Mouse (Mus musculus): ENCODE results near the gene Arid5b.

Gene Arid5b

GRCm38 (mm10) chr10:68193561-68193960 is 85.0 kb downstream of the Arid5b start:
- DNase-seq (ENCODE audit: low spot score in 2 of 2) = no peak

GRCm38 (mm10) chr10:68192824-68193255 is 85.7 kb downstream of the Arid5b start:
- DNase-seq (ENCODE audit: low spot score in 2 of 2) = peak; percentile 51 to 59

DNA sequence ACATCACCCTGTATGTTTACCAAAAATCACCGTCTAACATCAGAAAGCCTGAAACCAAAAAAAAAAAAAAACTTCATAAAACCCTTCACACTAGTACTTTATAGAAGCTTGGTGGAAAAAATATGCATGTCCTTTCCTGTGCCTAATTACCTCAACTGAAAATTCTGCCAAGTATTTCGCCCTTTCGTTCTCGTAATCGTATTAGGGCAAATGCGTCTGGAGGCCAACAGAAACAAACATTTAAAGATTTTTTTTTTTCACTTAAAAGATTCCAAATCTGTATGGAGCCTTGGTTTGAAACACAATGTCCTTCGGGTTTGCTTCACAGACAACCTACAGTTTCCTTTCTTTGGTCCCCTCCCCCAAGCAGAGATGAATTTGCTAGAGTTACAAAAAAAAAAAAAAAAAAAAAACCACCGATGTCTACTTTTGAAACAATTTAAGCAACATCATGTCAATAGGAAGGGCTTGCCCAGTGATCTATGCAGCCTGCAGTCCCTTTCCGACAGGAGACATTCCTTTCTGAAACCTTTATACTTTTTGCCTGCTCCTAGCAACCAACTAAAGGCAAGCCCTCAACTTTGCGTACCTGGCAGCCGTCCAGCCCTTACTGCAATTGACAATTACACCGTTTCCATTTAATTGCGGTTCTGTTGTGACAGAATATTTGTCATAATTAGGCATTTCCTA is 86.7 kb downstream of the Arid5b start:
- DNase-seq (ENCODE audit: low spot score in 2 of 2) = peak in 1 of 2 experiments; percentile 53

- no peak for DNase-seq (ENCODE audit: low spot score in 2 of 2)
Measured at GRCm38 (mm10) chr10:68191146-68191545, 87.4 kb downstream of the Arid5b start.

- DNase-seq (ENCODE audit: low spot score in 2 of 2) = no peak
Measured at GRCm38 (mm10) chr10:68189847-68190246, 88.7 kb downstream of the Arid5b start.

GRCm38 (mm10) chr10:68183096-68183495 is 95.4 kb downstream of the Arid5b start:
- DNase-seq (ENCODE audit: low spot score in 2 of 2) = no peak

- no peak for DNase-seq (ENCODE audit: low spot score in 2 of 2)
Measured at GRCm38 (mm10) chr10:68182266-68182665, 96.3 kb downstream of the Arid5b start.

GRCm38 (mm10) chr10:68181156-68181555 is 97.4 kb downstream of the Arid5b start:
- no peak for DNase-seq (ENCODE audit: low spot score in 2 of 2)

GRCm38 (mm10) chr10:68180721-68181120 is 97.8 kb downstream of the Arid5b start:
- no peak for DNase-seq (ENCODE audit: low spot score in 2 of 2)

DNA sequence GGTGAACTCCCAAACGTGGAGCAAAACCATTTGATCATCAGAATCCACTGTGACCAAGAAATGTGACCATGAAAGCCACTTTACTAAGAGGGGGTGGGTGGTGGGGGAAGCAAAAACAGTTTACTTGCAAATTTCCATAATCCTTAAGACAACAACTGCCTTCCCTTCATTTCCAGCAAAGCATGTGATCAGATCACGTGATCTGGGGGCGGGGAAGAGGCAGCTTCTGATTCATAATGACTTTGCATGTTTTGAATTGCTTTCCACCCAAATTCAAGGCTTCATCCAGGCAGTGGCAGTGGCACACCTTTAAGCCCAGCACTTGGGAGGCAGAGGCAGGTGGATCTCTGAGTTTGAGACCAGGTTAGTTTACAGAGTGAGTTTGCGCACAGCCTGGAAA is 98.4 kb downstream of the Arid5b start:
- DNase-seq (ENCODE audit: low spot score in 2 of 2) = no peak

DNA sequence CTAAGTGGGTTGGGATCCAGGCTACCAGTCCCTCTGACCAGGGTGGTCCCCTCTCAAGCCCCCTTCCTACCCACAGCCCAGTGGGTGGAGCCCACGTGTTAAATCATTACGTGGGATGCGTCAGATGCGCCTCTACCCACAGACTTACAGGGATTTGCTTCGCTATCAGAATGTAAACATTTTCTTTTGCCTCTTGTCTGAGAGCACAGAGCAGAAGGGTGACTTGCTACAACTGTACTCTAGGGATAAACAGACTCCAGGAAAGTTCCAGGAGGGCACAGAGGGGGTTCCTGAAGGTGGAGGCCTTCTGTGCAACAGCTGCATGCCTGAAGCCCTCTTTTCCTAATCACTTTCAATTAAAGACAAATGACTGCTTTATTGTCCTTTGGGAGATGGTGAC is 98.8 kb downstream of the Arid5b start:
- no peak for DNase-seq (ENCODE audit: low spot score in 2 of 2)

DNA sequence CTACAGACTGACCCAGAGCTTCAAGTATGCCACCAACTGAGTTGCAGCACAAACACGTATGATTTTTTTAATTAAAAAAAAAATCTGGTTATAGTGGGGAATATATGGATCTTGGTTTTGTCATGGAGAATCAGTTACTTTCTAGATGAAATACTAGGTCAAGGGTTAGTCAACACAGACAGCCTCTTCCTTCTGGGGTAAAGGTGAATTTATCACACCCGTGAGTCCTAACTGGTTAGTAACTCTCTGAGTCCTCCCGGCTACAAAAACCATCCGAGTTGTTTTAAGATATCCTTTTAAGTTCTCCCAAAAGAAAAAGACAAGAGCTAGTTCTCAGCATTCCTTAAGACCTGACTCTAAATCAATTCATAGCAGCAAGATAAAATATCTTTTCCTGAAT is 99.2 kb downstream of the Arid5b start:
- no peak for DNase-seq (ENCODE audit: low spot score in 2 of 2)

- DNase-seq (ENCODE audit: low spot score in 2 of 2) = no peak
Measured at GRCm38 (mm10) chr10:68177697-68178485, 100.6 kb downstream of the Arid5b start.

DNA sequence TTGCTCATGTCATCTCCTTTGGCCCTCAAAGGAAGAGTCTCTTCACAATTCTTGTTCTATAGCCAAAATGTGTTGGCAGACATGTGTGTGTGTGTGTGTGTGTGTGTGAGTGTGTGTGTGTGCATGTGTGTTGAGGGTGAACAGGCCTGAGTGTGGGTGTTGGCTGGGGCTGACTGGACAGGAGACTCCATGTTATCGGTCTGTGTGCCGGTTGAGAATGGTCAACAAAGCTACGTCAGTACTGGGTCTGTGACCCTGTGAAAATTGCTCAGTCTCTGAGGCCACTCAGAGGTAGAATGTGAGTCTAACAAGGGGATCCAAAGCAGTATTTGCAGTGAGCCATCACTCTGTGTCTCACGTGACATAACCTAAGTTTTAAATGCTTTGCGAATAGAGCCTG is 102.7 kb downstream of the Arid5b start:
- no peak for DNase-seq (ENCODE audit: low spot score in 2 of 2)

GRCm38 (mm10) chr10:68173634-68174033 is 104.9 kb downstream of the Arid5b start:
- DNase-seq (ENCODE audit: low spot score in 2 of 2) = no peak

GRCm38 (mm10) chr10:68172906-68173305 is 105.6 kb downstream of the Arid5b start:
- DNase-seq (ENCODE audit: low spot score in 2 of 2) = no peak

DNA sequence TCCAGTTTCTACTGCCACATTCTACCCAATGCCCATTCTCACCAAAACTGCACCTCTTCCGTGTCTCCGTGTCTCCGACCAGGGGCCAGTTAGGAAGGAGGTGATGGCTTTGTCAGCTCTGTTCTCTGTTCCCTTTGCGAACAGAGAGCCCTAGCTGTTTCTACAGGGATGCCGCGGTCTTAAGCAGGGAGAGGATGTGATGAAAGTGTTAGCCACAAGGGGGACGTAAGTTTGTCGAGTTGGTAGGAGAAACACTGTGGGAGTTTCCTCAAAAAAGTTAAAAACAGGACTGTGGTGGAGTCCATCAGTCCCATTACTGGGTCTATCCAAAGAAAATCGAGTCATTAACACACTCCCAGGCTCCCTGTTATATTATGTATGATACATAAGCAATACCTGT is 106.6 kb downstream of the Arid5b start:
- DNase-seq (ENCODE audit: low spot score in 2 of 2) = no peak

- no peak for DNase-seq (ENCODE audit: low spot score in 2 of 2)
Measured at GRCm38 (mm10) chr10:68168613-68169012, 109.9 kb downstream of the Arid5b start.

- DNase-seq (ENCODE audit: low spot score in 2 of 2) = no peak
Measured at GRCm38 (mm10) chr10:68168141-68168540, 110.4 kb downstream of the Arid5b start.

GRCm38 (mm10) chr10:68167118-68167517 is 111.4 kb downstream of the Arid5b start:
- DNase-seq (ENCODE audit: low spot score in 2 of 2) = no peak

GRCm38 (mm10) chr10:68166695-68167086 is 111.8 kb downstream of the Arid5b start:
- no peak for DNase-seq (ENCODE audit: low spot score in 2 of 2)

DNA sequence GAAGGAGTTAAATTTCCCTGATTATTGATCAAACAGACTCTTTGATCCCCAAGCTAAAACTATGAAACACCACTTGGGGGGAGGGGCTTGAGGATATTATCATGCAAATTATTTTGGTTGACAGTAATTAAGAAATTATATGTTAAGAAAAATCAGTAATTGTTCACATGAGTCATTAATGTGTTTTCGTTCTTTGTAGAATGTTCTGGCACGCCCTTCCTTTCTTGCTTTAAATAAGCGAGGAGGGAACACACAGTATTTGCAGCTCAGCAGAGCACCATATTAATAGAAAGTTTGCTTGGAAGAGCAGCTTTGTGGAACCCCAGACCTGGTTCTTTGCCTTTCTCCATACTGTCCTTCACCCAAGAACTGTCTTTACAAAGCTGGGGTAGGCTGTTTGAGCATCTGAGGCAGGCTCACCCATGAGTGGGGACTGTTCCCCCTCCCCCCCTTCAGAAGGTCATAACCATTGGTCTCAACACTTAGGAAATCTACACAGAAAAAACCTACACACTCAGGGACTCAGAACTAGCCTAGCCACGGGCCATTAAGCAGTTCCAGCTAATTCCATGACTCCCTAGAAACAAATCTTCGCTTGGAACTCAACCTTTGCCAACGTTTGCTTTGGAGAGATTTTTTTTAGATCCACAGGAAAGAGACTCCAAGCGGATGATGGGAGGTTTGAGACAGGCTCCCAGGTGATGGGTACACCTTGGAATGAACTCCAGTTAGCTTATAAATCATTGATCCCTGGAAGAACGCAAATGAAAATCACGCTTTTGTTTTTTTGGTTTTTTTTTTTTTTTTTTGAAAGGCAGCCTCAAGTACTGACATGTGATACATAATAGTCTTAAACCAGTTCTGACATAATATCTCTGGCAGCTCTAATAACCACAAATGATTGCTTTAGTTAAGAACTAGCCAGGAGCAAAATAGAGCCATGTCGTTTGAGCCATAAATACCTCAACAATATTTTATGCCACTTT is 112.5 kb downstream of the Arid5b start:
- DNase-seq (ENCODE audit: low spot score in 2 of 2) = peak; percentile 33 to 38

Data from heart, adult 9 months (tissue).